Mouse (Mus musculus) lung, adult 18-20 months (tissue): ENCODE data around the gene Tpr.

ENCODE experiments used
- DNase-seq, 2 experiments: peaks; one replicate each; pipeline ENCODE4 v3.0.0; 2022; ENCODE audit warnings: mixed read lengths in 2 of 2

The Tpr gene

DNA sequence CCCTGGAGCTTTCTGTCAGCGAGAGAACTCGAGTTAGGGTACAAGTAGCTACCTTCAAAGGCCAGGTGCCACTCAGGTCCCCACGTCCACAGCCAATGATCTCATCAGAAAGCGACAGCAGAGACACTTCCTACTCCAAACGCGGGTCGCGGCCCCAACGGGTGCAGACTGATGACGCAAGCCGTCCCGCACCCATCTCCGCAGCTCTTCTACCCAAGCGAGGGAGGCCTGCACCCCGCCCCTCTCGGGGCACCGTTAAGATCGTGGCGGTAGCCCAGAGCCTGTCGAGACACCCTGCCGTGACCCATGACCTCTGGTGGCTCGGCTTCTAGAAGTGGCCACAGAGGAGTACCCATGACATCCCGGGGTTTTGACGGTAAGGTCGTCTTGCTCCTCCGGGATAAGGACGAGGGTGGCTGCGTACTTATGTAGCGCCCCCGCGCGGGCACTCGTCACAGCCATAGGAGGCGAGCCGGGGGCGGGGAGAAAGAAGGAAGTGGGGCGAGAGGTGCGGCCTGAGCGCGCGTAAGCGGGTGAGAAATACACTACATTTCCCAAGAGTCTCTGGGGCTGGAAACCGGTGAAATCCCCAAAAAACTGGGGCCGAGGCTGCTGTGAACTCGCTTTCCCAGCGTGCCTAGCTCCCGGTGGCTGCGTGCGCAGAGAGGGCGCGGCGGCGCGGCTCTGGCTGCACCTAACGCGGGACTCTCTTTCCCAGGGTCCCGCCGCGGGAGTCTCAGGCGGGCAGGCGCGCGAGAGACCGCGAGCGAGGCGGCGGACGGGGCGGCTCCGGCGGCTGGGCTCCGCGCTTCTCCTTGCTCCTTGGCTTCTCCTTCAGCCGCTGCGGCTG lies at the start of gene Tpr, which contains the start of gene Odr4:
Tpr (plus strand) TSS at position 201 of the 850 bp plus-strand sequence.
Odr4 (minus strand) TSS at position 443 of the 850 bp plus-strand sequence.
- DNase-seq: peak; percentile 99

DNA sequence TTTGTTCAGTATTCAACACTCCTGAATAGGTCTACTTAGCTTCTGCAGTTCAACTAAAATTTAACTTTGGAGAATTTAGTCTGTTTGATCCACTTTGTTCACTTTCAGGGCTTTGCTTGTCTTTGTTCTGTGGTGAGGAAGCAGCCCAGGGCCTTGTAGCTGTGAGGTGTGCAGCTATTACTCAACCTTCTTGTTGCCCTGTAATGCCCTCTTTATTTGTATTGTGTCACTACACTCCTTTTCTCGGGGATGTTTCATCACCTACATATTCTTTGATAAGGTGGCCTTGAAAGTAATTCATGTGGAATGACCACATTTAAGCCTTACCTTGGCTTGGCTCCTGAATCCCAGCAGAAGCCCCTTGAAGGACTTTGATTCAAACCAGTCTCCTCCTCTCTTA lies 31.8 kb upstream of the Tpr start:
- no peak for DNase-seq

GRCm38 (mm10) chr1:150372895-150373294 lies 19.7 kb upstream of the Tpr start:
- no peak for DNase-seq

- DNase-seq: no peak
Measured at GRCm38 (mm10) chr1:150374247-150374646, 18.4 kb upstream of the Tpr start.

DNA sequence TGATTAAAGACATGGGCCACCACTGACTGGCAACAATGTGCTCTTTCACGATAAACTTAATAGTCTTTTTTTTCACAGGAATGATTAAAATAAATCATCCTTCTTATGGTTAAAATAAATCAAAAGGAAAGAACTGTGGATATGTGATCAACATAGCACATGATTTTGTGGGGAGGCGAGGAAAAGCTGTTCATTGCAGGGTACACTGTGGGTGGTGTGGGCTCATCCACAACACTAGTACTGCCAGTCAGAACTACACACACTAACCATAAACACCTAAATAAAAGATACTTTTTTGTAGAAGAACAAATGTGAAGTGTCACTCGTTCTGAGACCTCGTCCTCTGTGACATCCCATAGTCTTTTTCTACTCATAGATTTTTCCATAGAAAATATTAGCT lies 8.5 kb upstream of the Tpr start:
- no peak for DNase-seq

DNA sequence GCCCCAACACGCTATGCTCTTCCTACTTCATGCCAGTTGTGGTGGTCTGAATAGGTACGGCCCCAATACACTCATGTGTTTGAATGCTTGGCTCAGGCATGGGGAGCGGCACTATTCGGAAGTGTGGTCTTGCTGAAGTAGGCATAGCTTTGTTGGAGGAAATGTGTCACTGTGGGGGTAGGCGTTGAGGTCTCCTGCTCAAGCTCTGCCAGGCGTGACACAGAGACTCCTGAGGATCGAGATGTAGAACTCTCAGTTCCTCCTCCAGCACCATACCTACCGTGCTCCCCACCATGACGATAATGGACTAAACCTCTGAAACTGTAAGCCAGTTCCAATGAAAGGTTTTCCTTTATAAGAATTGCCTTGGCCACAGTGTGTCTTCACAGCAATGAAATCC lies 5.1 kb upstream of the Tpr start:
- DNase-seq: peak; percentile 14 to 34

DNA sequence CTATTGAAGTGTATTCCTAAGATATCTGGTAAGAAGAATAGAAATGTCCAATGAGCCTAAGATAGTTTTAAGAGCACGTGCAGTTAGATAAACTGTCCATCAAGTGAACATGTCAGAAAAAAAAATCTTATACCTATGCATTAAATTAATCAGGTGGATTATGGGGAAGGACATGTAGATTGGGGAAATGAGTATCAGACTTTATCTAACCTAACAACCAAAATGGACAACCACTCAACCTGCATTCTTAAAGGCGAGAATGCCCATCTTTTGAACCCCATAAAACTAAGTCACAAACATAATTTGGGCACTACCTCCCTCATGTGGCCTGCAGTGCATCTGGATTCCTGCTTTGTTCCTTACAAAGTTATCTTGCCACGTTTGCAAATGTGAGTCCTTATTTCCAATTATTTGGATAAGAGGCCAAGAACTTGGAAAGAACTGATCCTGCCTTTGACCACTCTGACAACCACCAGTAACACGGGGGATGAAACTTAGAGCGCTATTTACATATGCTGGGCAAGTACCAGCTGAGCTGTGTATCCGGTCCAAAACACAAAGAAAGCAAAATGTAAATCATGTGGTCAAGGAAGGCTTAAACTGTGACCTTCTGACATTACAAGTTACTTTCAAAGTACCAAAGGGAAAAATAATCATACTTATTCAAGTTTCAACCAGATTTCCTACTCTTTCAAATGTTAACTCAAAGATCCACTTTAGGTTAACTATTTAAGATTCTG lies 3.1 kb upstream of the Tpr start:
- DNase-seq: no peak

DNA sequence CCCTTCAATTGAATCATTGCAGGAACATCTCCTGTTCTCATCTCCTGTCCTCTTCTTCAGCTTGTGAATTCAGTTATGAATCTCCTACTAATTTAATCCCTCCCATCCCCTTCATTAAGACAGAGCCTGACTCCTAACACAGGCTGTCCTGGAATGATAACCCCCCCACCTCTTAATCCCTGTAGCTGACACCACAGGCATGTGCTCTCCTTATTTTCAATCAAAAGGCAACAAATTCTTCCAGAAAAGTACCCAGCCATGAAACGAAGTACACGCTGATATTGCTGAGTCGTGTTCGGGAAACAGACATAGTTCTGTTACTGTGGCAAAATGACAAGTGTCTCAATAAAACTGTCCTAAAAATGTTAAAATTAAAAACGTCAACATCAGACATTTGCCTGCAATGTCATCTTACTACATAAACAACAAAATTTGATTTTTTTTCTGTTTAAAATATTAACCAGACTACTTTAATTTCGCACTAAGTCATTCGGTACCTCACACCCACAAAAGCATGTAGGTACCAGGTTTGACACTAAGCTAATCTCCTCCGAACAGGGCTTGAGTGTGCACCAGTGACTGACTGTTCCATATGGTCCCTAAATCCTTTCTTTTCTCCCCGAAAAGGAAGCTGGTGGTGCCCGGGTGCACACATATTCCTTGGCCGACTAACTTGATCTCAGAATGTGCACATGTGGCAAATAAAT lies 554 bp upstream of the Tpr start:
- no peak for DNase-seq

GRCm38 (mm10) chr1:150393488-150393852 lies 832 bp downstream of the Tpr start:
- DNase-seq: no peak

- DNase-seq: no peak
Measured at GRCm38 (mm10) chr1:150396001-150396400, 3.4 kb downstream of the Tpr start.

- DNase-seq: no peak
Measured at GRCm38 (mm10) chr1:150403914-150404313, 11.3 kb downstream of the Tpr start.

GRCm38 (mm10) chr1:150404555-150404954 lies 11.9 kb downstream of the Tpr start:
- no peak for DNase-seq

DNA sequence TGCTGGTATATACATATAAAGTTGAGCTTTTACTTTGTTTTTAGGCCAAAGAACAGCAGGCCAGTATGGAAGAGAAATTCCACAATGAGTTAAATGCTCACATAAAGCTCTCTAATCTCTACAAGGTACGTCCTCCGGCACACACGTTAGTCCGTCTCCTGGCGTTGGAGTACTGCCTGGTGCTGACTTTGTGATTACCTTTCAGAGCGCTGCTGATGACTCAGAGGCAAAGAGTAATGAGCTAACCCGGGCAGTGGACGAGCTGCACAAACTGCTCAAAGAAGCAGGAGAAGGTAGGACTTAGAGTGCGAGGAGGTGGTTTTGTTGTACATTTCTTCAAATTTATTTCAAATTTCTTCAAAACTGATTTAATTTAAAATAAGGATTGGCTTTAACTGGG lies 14.6 kb downstream of the Tpr start:
- no peak for DNase-seq

GRCm38 (mm10) chr1:150409996-150410395 lies 17.4 kb downstream of the Tpr start:
- no peak for DNase-seq

DNA sequence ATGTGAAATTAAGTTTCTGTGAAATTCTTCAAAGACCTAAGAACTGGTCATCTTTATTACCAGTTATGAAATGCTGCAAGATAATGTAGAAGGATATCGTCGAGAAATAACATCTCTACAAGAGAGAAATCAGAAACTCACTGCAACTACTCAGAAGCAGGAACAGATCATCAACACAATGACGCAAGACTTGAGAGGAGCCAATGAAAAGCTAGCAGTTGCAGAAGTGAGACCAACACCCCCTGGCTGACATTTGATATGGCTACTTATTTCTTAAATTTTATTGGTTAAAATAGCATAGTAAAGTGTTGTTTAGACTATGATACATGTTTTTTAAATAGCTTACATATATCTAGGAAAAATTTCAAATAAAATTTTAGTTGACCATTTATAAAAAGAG lies 23.4 kb downstream of the Tpr start:
- no peak for DNase-seq

DNA sequence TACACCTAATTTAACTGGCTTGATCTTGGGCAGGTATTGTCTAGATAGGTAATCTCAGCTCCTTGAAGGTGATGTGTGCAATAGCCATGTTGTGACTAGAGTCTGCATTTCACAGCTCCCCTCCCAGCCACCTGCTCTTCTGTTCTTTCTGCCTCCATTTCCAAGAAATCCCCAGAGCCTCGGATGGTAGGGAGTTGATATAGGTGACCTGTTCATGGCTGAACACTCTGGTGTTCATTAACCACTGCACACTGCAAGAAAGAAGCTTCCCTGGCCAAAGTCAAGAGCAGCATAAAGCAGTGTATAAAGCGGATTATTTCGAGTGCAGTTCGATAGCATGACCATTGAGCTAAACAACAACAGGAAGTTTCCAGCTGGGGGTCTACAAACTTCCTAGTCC lies 25.8 kb downstream of the Tpr start:
- DNase-seq: no peak

GRCm38 (mm10) chr1:150425665-150426064 lies 33.0 kb downstream of the Tpr start:
- peak in 1 of 2 experiments; percentile 15 for DNase-seq

GRCm38 (mm10) chr1:150426216-150426615 lies 33.6 kb downstream of the Tpr start:
- no peak for DNase-seq

DNA sequence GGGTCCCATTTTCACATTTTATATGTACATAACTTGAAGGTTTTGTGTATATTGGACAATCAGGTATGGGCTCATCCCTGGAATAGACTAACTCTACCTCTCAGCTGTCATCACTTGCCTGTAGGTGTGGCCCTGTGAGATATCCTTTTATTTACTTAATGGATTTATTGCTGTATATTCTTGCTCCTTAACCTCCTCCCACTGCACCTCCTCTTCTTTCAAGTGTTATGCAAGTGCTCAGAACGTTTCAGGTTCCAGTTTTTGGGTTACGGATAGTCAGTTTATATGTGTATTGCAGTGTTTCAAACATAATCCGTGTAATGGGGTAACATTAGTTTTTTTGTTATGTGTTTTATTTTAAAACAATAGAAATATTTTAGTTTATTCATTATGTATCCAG lies 46.0 kb downstream of the Tpr start:
- DNase-seq: no peak

- DNase-seq: no peak
Measured at GRCm38 (mm10) chr1:150441731-150442130, 49.1 kb downstream of the Tpr start.

DNA sequence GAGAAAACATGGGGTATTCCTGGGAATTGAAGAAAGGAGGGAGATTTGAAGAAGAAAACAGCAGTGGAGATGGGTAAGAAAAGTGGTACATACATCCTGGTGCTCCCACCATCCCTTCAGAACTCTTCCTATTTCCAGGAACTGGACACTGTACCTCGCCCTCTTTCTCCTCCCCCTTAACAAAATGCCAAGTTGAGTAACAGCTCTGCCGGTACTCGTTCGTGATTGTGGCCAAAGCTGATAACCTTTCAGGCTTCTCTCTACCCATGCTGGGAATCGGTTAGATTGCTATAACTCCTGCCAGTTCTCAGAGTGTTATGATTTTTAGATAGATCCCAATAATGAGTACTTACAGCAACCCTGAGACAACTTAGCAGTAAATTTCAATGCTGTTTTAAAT lies 66.3 kb downstream of the Tpr start:
- peak in 1 of 2 experiments; percentile 25 for DNase-seq

DNA sequence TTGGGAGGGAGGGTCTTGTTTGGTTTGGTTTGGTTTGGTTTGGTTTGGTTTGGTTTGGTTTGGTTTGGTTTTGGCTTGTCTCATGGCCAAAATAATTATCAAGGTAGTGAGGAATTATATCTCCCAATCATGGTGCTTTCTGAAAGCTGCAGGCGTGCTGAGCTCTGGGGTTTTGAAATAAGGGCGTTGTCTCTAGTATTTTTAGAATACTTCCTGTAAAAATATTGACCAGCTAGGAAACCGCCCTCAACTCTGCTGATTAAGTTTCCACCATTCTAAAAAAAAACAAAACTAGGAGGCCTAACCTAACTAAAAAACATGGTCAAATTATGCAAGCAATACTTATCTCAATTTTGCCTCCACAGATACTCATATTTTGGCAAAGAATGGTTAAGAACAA lies 67.0 kb downstream of the Tpr start:
- DNase-seq: peak in 1 of 2 experiments; percentile 10

- peak in 1 of 2 experiments; percentile 8 for DNase-seq
Measured at GRCm38 (mm10) chr1:150460595-150460994, 68.0 kb downstream of the Tpr start.
